Mouse (Mus musculus): Measurements from ENCODE around the gene Ermp1. TPM values are rescaled to one million over a fixed set of nuclear protein-coding genes. Genes with fewer than 3 reads are reported as not detected.

The Ermp1 gene
- 1 to 10 TPM; 6.4 to 6.6 TPM for total RNA-seq (2021)
- long read RNA-seq, experiment 1, full-length matches to known transcripts = 1 of 3 reads
- long read RNA-seq, experiment 1, partial matches to known transcripts = 0 of 3 reads
- long read RNA-seq, experiment 1, other reads (novel, unspliced or antisense) = 2 of 3 reads
- long read RNA-seq, experiment 2, full-length matches to known transcripts = 1 of 3 reads
- long read RNA-seq, experiment 2, partial matches to known transcripts = 1 of 3 reads
- long read RNA-seq, experiment 2, other reads (novel, unspliced or antisense) = 1 of 3 reads

GRCm38 (mm10) chr19:29647651-29648549 is at the start of gene Ermp1:
TSS of gene Ermp1 (minus strand) at chr19:29648415.
- peak; percentile 90 to 95 for DNase-seq
- intact Hi-C loops (cut with DNase I) = no loop called here

- no peak for DNase-seq
- intact Hi-C loops (cut with DNase I) = no loop called here
Observed at GRCm38 (mm10) chr19:29697245-29697874, 49.1 kb upstream of the Ermp1 start, which contains the start of gene Mlana. TSS of gene Mlana (plus strand) at chr19:29697824.

- intact Hi-C loops (cut with DNase I) = no loop called here
- no peak for DNase-seq
Observed at GRCm38 (mm10) chr19:29696840-29697239, 48.6 kb upstream of the Ermp1 start.

GRCm38 (mm10) chr19:29696309-29696708 is 48.1 kb upstream of the Ermp1 start:
- intact Hi-C loops (cut with DNase I) = no loop called here
- no peak for DNase-seq

GRCm38 (mm10) chr19:29695071-29695470 is 46.9 kb upstream of the Ermp1 start:
- DNase-seq = no peak
- intact Hi-C loops (cut with DNase I) = no loop called here

GRCm38 (mm10) chr19:29683844-29684540 is 35.8 kb upstream of the Ermp1 start:
- intact Hi-C loops (cut with DNase I) = loop anchor here (2.0 to 5.0 kb wide), 2 partner anchors 137 to 293 kb away; no protein-coding TSS in a partner anchor
- DNase-seq = peak; percentile 58 to 72

GRCm38 (mm10) chr19:29680182-29681152 is 32.3 kb upstream of the Ermp1 start:
- no peak for DNase-seq
- intact Hi-C loops (cut with DNase I) = loop anchor here (5.0 kb wide), 1 partner anchor 297 kb away; no protein-coding TSS in a partner anchor

- DNase-seq = no peak
- intact Hi-C loops (cut with DNase I) = no loop called here
Observed at GRCm38 (mm10) chr19:29678181-29678778, 30.1 kb upstream of the Ermp1 start.

- no peak for DNase-seq
- intact Hi-C loops (cut with DNase I) = no loop called here
Observed at GRCm38 (mm10) chr19:29676479-29677193, 28.4 kb upstream of the Ermp1 start.

GRCm38 (mm10) chr19:29675562-29676078 is 27.4 kb upstream of the Ermp1 start:
- intact Hi-C loops (cut with DNase I) = no loop called here
- no peak for DNase-seq

- intact Hi-C loops (cut with DNase I) = no loop called here
- no peak for DNase-seq
Observed at GRCm38 (mm10) chr19:29674946-29675345, 26.7 kb upstream of the Ermp1 start.

GRCm38 (mm10) chr19:29672660-29673059 is 24.4 kb upstream of the Ermp1 start:
- DNase-seq = no peak
- intact Hi-C loops (cut with DNase I) = no loop called here

- intact Hi-C loops (cut with DNase I) = no loop called here
- no peak for DNase-seq
Observed at GRCm38 (mm10) chr19:29671160-29671559, 22.9 kb upstream of the Ermp1 start.

- DNase-seq = no peak
Observed at GRCm38 (mm10) chr19:29670247-29670646, 22.0 kb upstream of the Ermp1 start.

GRCm38 (mm10) chr19:29668135-29668534 is 19.9 kb upstream of the Ermp1 start:
- no peak for DNase-seq
- intact Hi-C loops (cut with DNase I) = no loop called here

More at GRCm38 (mm10) chr19:29670247-29670646, 22.0 kb upstream of the Ermp1 start:
- intact Hi-C loops (cut with DNase I) = no loop called here

GRCm38 (mm10) chr19:29666965-29667594 is 18.9 kb upstream of the Ermp1 start:
- intact Hi-C loops (cut with DNase I) = no loop called here
- DNase-seq = no peak

- DNase-seq = no peak
- intact Hi-C loops (cut with DNase I) = no loop called here
Observed at GRCm38 (mm10) chr19:29666164-29666563, 17.9 kb upstream of the Ermp1 start.
